Mouse (Mus musculus) olfactory bulb, adult 2 months (tissue): ENCODE measurements around the gene E2f1. TPM values are rescaled to one million over a fixed set of nuclear protein-coding genes. Genes with fewer than 3 reads are reported as not detected.

Source experiments
- H3K27ac ChIP-seq: fragments of 200-500 bp; 2 replicates; pipeline ENCODE4 v1.5.1; 2012; ENCODE audit warnings: low read depth, low read length; ENCODE audit not compliant: insufficient read depth
- H3K4me1 ChIP-seq: fragments of 200-500 bp; 2 replicates; pipeline ENCODE4 v1.6.1; 2012; ENCODE audit warnings: low read length; ENCODE audit not compliant: control insufficient read depth, insufficient read depth
- H3K4me3 ChIP-seq: fragments of 200-500 bp; 2 replicates; pipeline ENCODE4 v1.5.1; 2012; ENCODE audit warnings: mild to moderate bottlenecking, low read depth, low read length, moderate library complexity; ENCODE audit not compliant: insufficient read depth
- CTCF ChIP-seq: fragments of 200-500 bp; IDR thresholded peaks from 2 replicates; pipeline ENCODE4 v1.5.1; 2012; ENCODE audit warnings: low read depth, mild to moderate bottlenecking, low read length, moderate library complexity; ENCODE audit not compliant: insufficient read depth
- POLR2A ChIP-seq: fragments of 200-500 bp; IDR thresholded peaks from 2 replicates; pipeline ENCODE4 v1.6.1; 2012; ENCODE audit warnings: mild to moderate bottlenecking, low read depth, low read length, moderate library complexity; ENCODE audit not compliant: insufficient read depth
- WGBS: fragments of 180-500 bp; shearing (Covaris S2); methylation state at CpG from one replicate; pipeline ENCODE4 v1.1.7; 2018; 5-methylcytosine and 5-hydroxymethylcytosine counted together
- polyA plus RNA-seq: library from polyadenylated mRNA; stranded (reverse); fragments of >200 nt; gene quantifications from 2 replicates; pipeline ENCODE4 v1.2.4, GENCODE M21; 2012; ENCODE audit warnings: low replicate concordance; ENCODE audit not compliant: missing spikeins, insufficient read depth, insufficient read length

E2f1 gene
- polyA plus RNA-seq, 1 experiment: not detected

GRCm38 (mm10) chr2:154532888-154533287 is 36.8 kb downstream of the E2f1 start:
- WGBS: 53% methylated on average over 3 of the region's 3 CpGs
- no peak for TF ChIP-seq CTCF
- no peak for TF ChIP-seq POLR2A
- no peak overlapping the region for H3K4me3 ChIP-seq
- no peaks in the 10 kb centered on the region for H3K4me1 ChIP-seq
- no peak overlapping the region for H3K27ac ChIP-seq

- no peak for TF ChIP-seq POLR2A
- TF ChIP-seq CTCF: no peak
- Histone ChIP-seq H3K4me1 (no peaks in the 10 kb centered on the region), H3K27ac (no peak overlapping the region), H3K4me3 (no peak overlapping the region)
- 46% methylated on average over 3 of the region's 3 CpGs for WGBS
Observed at GRCm38 (mm10) chr2:154526531-154526930, 43.2 kb downstream of the E2f1 start.

GRCm38 (mm10) chr2:154525285-154525684 is 44.4 kb downstream of the E2f1 start:
- WGBS: 86% methylated on average over 2 of the region's 2 CpGs
- TF ChIP-seq POLR2A (no peak), CTCF (no peak)
- H3K4me1 ChIP-seq: no peaks in the 10 kb centered on the region
- no peak overlapping the region for H3K4me3 ChIP-seq
- H3K27ac ChIP-seq: no peak overlapping the region

- WGBS: 96% methylated on average over 5 of the region's 5 CpGs
- H3K27ac ChIP-seq: no peak overlapping the region
- TF ChIP-seq POLR2A (no peak), CTCF (no peak)
- H3K4me1 ChIP-seq: no peaks in the 10 kb centered on the region
- H3K4me3 ChIP-seq: no peak overlapping the region
Observed at GRCm38 (mm10) chr2:154522334-154522733, 47.4 kb downstream of the E2f1 start.

GRCm38 (mm10) chr2:154521449-154521848 is 48.2 kb downstream of the E2f1 start:
- Histone ChIP-seq H3K27ac (no peak overlapping the region), H3K4me3 (no peak overlapping the region), H3K4me1 (no peaks in the 10 kb centered on the region)
- TF ChIP-seq CTCF: no peak
- no peak for TF ChIP-seq POLR2A

- H3K27ac ChIP-seq: no peak overlapping the region
- 67% methylated on average over 5 of the region's 5 CpGs for WGBS
Observed at GRCm38 (mm10) chr2:154517424-154517823, 52.3 kb downstream of the E2f1 start.

GRCm38 (mm10) chr2:154516944-154517343 is 52.7 kb downstream of the E2f1 start:
- H3K4me1 ChIP-seq: no peaks in the 10 kb centered on the region
- 67% methylated on average over 3 of the region's 3 CpGs for WGBS
- TF ChIP-seq CTCF: no peak
- no peak for TF ChIP-seq POLR2A
- H3K4me3 ChIP-seq: no peak overlapping the region
- no peak overlapping the region for H3K27ac ChIP-seq

More at GRCm38 (mm10) chr2:154517424-154517823, 52.3 kb downstream of the E2f1 start:
- Histone ChIP-seq H3K4me1 (no peaks in the 10 kb centered on the region), H3K4me3 (no peak overlapping the region)
- TF ChIP-seq POLR2A (no peak), CTCF (no peak)

- TF ChIP-seq POLR2A (no peak), CTCF (no peak)
- WGBS: 66% methylated on average over 3 of the region's 3 CpGs
- Histone ChIP-seq H3K4me1 (peaks cover 7% of the 10 kb centered on the region), H3K27ac (no peak overlapping the region), H3K4me3 (no peak overlapping the region)
Observed at GRCm38 (mm10) chr2:154510141-154510540, 59.6 kb downstream of the E2f1 start.

Other genes with a start within 250 kb of the E2f1 start
- gene Cdk5rap1, start 196.9 kb downstream of the E2f1 start, polyA plus RNA-seq: not detected in 2 replicates
- not detected in 2 replicates for gene Snta1, start 161.8 kb downstream of the E2f1 start, polyA plus RNA-seq
- not detected in 2 replicates for gene Cbfa2t2, start 133.4 kb downstream of the E2f1 start, polyA plus RNA-seq
- not detected in 2 replicates for gene 1700003F12Rik, start 22.8 kb downstream of the E2f1 start, polyA plus RNA-seq
- not detected in 2 replicates for gene Actl10, start 18.1 kb downstream of the E2f1 start, polyA plus RNA-seq
- gene Necab3, start 11.0 kb downstream of the E2f1 start, polyA plus RNA-seq: not detected in 2 replicates
- gene Pxmp4, start 33.8 kb upstream of the E2f1 start, polyA plus RNA-seq: not detected in 2 replicates
- not detected in 2 replicates for gene Zfp341, start 43.4 kb upstream of the E2f1 start, polyA plus RNA-seq
- gene 4930519P11Rik, start 43.5 kb upstream of the E2f1 start, polyA plus RNA-seq: not detected in 2 replicates
- gene Chmp4b, start 81.8 kb upstream of the E2f1 start, polyA plus RNA-seq: 288 TPM in 1 of 2 replicates, not detected in the other
- not detected in 2 replicates for gene Gm14214, start 200.1 kb upstream of the E2f1 start, polyA plus RNA-seq
- not detected in 2 replicates for gene Raly, start 221.2 kb upstream of the E2f1 start, polyA plus RNA-seq
- not detected in 2 replicates for gene a, start 221.5 kb upstream of the E2f1 start, polyA plus RNA-seq